Mouse (Mus musculus): ENCODE measurements around the gene Olfr635. TPM values are rescaled to one million over a fixed set of nuclear protein-coding genes. Genes with fewer than 3 reads are reported as not detected.

The Olfr635 gene
- polyA plus RNA-seq (2021; fragmentation: Nextera tagmentation), result 0.01 TPM in 1 of 2 replicates, not detected in the other
- long read RNA-seq, experiment 1, result 0 reads
- long read RNA-seq, experiment 2, result 0 reads

GRCm38 (mm10) chr7:103970852-103971251 lies at the start of gene Olfr635:
Gene Olfr635 (plus strand): TSS chr7:103971152.

GRCm38 (mm10) chr7:103928525-103928924 lies 42.4 kb upstream of the Olfr635 start, which contains the start of gene Olfr631:
Gene Olfr631 (plus strand): TSS chr7:103928825.

GRCm38 (mm10) chr7:103934264-103934663 lies 36.7 kb upstream of the Olfr635 start, which contains the start of gene Olfr632:
Gene Olfr632 (plus strand): TSS chr7:103934347.

GRCm38 (mm10) chr7:103944137-103944536 lies 26.8 kb upstream of the Olfr635 start, which contains the start of gene Olfr633:
Gene Olfr633 (plus strand): TSS chr7:103944437.

GRCm38 (mm10) chr7:103998446-103998845 lies 27.5 kb downstream of the Olfr635 start, which contains the start of gene Olfr638:
Gene Olfr638 (plus strand): TSS chr7:103998746.

GRCm38 (mm10) chr7:104017203-104017602 lies 46.3 kb downstream of the Olfr635 start, which contains the start of gene Olfr639:
Gene Olfr639 (minus strand): TSS chr7:104017303.

GRCm38 (mm10) chr7:104025473-104025872 lies 54.5 kb downstream of the Olfr635 start, which contains the start of gene Olfr640:
Gene Olfr640 (minus strand): TSS chr7:104025573.

GRCm38 (mm10) chr7:104035145-104035544 lies 64.2 kb downstream of the Olfr635 start, which contains the start of gene Olfr641:
Gene Olfr641 (plus strand): TSS chr7:104035445.

Other genes starting within 250 kb of the Olfr635 start
- not detected in 2 replicates for gene Olfr628, start 240.8 kb upstream of the Olfr635 start, polyA plus RNA-seq (2021; fragmentation: Nextera tagmentation)
- not detected in 2 replicates for gene Olfr629, start 226.2 kb upstream of the Olfr635 start, polyA plus RNA-seq (2021; fragmentation: Nextera tagmentation)
- gene Olfr630, start 213.8 kb upstream of the Olfr635 start, polyA plus RNA-seq (2021; fragmentation: Nextera tagmentation), result not detected in 2 replicates
- gene Olfr69, start 199.6 kb upstream of the Olfr635 start, polyA plus RNA-seq (2021; fragmentation: Nextera tagmentation), result not detected in 2 replicates
- gene Olfr68, start 191.5 kb upstream of the Olfr635 start, polyA plus RNA-seq (2021; fragmentation: Nextera tagmentation), result not detected in 2 replicates
- gene Olfr67, start 179.3 kb upstream of the Olfr635 start, polyA plus RNA-seq (2021; fragmentation: Nextera tagmentation), result not detected in 2 replicates
- gene Hbb-bt, start 157.2 kb upstream of the Olfr635 start, polyA plus RNA-seq (2021; fragmentation: Nextera tagmentation), result 3.2 and 6.0 TPM in 2 replicates
- gene Hbb-bs, start 143.1 kb upstream of the Olfr635 start, polyA plus RNA-seq (2021; fragmentation: Nextera tagmentation), result 18.9 and 25.8 TPM in 2 replicates
- gene Hbb-bh2, start 130.6 kb upstream of the Olfr635 start, polyA plus RNA-seq (2021; fragmentation: Nextera tagmentation), result not detected in 2 replicates
- gene Hbb-bh1, start 128.0 kb upstream of the Olfr635 start, polyA plus RNA-seq (2021; fragmentation: Nextera tagmentation), result not detected in 2 replicates
- gene Hbb-y, start 117.9 kb upstream of the Olfr635 start, polyA plus RNA-seq (2021; fragmentation: Nextera tagmentation), result 0.20 TPM in 1 of 2 replicates, not detected in the other
- gene Olfr66, start 84.9 kb upstream of the Olfr635 start, polyA plus RNA-seq (2021; fragmentation: Nextera tagmentation), result not detected in 2 replicates
- not detected in 2 replicates for gene Olfr64, start 76.7 kb upstream of the Olfr635 start, polyA plus RNA-seq (2021; fragmentation: Nextera tagmentation)
- not detected in 2 replicates for gene Olfr65, start 67.7 kb upstream of the Olfr635 start, polyA plus RNA-seq (2021; fragmentation: Nextera tagmentation)
- not detected in 2 replicates for gene Olfr631, start 42.3 kb upstream of the Olfr635 start, polyA plus RNA-seq (2021; fragmentation: Nextera tagmentation)
- gene Olfr632, start 36.8 kb upstream of the Olfr635 start, polyA plus RNA-seq (2021; fragmentation: Nextera tagmentation), result not detected in 2 replicates
- not detected in 2 replicates for gene Olfr633, start 26.7 kb upstream of the Olfr635 start, polyA plus RNA-seq (2021; fragmentation: Nextera tagmentation)
- not detected in 2 replicates for gene Olfr638, start 27.6 kb downstream of the Olfr635 start, polyA plus RNA-seq (2021; fragmentation: Nextera tagmentation)
- gene Olfr639, start 46.2 kb downstream of the Olfr635 start, polyA plus RNA-seq (2021; fragmentation: Nextera tagmentation), result 0.01 TPM in 1 of 2 replicates, not detected in the other
- not detected in 2 replicates for gene Olfr640, start 54.4 kb downstream of the Olfr635 start, polyA plus RNA-seq (2021; fragmentation: Nextera tagmentation)
- not detected in 2 replicates for gene Olfr641, start 64.3 kb downstream of the Olfr635 start, polyA plus RNA-seq (2021; fragmentation: Nextera tagmentation)
- gene Olfr642, start 81.5 kb downstream of the Olfr635 start, polyA plus RNA-seq (2021; fragmentation: Nextera tagmentation), result not detected in 2 replicates
- gene 4930516K23Rik, start 90.3 kb downstream of the Olfr635 start, polyA plus RNA-seq (2021; fragmentation: Nextera tagmentation), result not detected in 2 replicates
- gene Olfr644, start 100.7 kb downstream of the Olfr635 start, polyA plus RNA-seq (2021; fragmentation: Nextera tagmentation), result not detected in 2 replicates
- gene Olfr645, start 114.3 kb downstream of the Olfr635 start, polyA plus RNA-seq (2021; fragmentation: Nextera tagmentation), result not detected in 2 replicates
- not detected in 2 replicates for gene Olfr646, start 133.7 kb downstream of the Olfr635 start, polyA plus RNA-seq (2021; fragmentation: Nextera tagmentation)
- not detected in 2 replicates for gene Ubqln5, start 158.7 kb downstream of the Olfr635 start, polyA plus RNA-seq (2021; fragmentation: Nextera tagmentation)
- gene Olfr643, start 166.3 kb downstream of the Olfr635 start, polyA plus RNA-seq (2021; fragmentation: Nextera tagmentation), result not detected in 2 replicates
- not detected in 2 replicates for gene Ubqln3, start 172.1 kb downstream of the Olfr635 start, polyA plus RNA-seq (2021; fragmentation: Nextera tagmentation)
- gene Ubqlnl, start 179.4 kb downstream of the Olfr635 start, polyA plus RNA-seq (2021; fragmentation: Nextera tagmentation), result not detected in 2 replicates
- not detected in 2 replicates for gene Olfm5, start 193.7 kb downstream of the Olfr635 start, polyA plus RNA-seq (2021; fragmentation: Nextera tagmentation)
- gene Olfr648, start 212.2 kb downstream of the Olfr635 start, polyA plus RNA-seq (2021; fragmentation: Nextera tagmentation), result 0.04 and 0.09 TPM in 2 replicates
- gene Olfr649, start 224.8 kb downstream of the Olfr635 start, polyA plus RNA-seq (2021; fragmentation: Nextera tagmentation), result not detected in 2 replicates
- 0.05 and 0.09 TPM in 2 replicates for gene Trim6, start 247.6 kb downstream of the Olfr635 start, polyA plus RNA-seq (2021; fragmentation: Nextera tagmentation)